Mouse (Mus musculus): ENCODE results near the gene Tom1l2. TPM values are rescaled to one million over a fixed set of nuclear protein-coding genes. Genes with fewer than 3 reads are reported as not detected.

Gene Tom1l2
- polyA plus RNA-seq (2012; rRNA removed; ENCODE audit: low replicate concordance), result 76.2 and 125 TPM in 2 replicates

DNA sequence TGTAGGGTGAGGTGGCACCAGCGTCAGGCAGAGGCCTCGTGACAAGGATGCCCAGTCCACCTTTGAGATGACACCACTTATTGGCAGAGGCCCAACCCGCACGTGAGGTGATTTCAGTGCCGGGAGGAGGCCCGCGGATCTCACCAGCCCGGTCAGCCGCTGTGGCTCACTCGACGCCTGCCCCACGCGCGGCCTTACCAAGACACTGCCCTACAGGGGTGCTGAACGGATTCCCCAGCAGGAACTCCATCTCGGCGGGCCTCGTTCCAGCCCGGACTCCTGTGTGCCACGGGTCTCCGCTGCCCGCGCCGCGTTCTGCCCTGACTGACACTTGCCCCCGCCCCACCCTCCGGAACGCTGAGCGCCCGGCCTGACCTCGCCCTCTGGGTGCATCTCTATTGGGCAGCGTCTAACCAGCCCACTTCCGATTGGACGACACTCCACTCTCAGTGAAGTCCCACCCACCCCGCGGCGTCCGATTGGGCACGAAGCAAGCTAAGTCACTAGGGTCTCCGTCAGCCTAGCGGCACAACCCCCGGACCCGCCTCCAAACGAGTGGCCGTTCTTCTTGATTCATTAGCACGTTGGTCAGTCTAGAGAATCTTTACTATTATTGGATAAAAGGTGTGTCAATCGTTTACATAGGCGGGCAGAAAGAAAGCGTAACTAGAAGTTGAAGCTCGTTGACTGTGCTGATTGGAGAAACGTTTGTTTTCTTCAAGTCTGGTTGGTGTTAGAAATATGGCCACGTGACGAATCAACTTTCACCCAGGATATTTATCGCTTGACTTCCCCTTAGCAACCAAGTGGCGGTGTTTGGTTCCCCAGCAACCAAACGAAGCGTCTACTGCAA is at the start of gene Tom1l2, which contains the start of gene Drc3:
Tom1l2 (minus strand) TSS at position 347 of the 853 bp plus-strand sequence.
Drc3 (plus strand) TSS at position 771 of the 853 bp plus-strand sequence.

DNA sequence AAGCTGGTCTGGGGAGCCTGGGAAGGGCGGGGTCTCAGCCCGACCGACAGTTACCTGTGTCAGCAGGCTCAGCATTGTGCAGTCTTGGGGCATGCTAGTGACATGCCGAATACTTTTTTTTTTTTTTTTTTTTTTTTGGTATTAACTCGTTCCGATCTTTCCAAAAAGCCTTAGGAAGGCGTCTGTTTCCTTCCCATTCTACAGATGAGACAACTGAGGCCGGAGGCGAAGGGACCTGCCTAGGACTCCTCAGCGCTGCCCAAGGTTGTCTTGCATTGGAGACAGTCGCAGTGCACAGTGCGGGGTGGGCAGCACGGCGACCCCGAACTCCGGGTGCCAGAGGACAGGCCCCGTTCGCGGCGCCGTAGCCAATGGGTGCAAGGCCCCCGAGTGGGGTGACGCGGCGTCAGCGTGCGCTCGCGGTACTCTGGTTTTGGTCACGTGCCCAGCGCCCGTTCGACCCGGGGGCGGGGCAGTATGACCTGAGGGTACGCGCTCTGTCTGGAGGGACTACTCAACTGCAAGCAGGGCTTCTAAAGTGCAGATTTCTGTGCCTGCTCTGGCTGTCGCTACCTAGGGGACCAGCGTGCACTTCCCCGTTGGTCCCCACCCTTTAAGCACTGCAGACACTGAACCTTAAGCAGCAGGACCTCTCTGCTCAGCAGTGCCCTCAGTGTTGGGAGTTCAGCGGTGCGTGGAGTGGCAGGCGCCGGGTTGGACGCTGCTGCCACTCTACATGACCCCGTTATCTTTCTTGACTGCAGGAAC is 130.1 kb downstream of the Tom1l2 start, which contains the start of gene Srebf1:
Srebf1 (minus strand) TSS at position 113 of the 768 bp plus-strand sequence.

Other genes with a start within 250 kb of the Tom1l2 start
- 25.8 and 29.1 TPM in 2 replicates for gene Rai1, start 247.9 kb downstream of the Tom1l2 start, polyA plus RNA-seq (2012; rRNA removed; ENCODE audit: low replicate concordance)
- 138 and 192 TPM in 2 replicates for gene Srebf1, start 130.3 kb downstream of the Tom1l2 start, polyA plus RNA-seq (2012; rRNA removed; ENCODE audit: low replicate concordance)
- gene Drc3, start 424 bp upstream of the Tom1l2 start, polyA plus RNA-seq (2012; rRNA removed; ENCODE audit: low replicate concordance), result 0.51 and 0.81 TPM in 2 replicates
- 12.4 and 12.7 TPM in 2 replicates for gene Gid4, start 64.2 kb upstream of the Tom1l2 start, polyA plus RNA-seq (2012; rRNA removed; ENCODE audit: low replicate concordance)
- gene Atpaf2, start 65.6 kb upstream of the Tom1l2 start, polyA plus RNA-seq (2012; rRNA removed; ENCODE audit: low replicate concordance), result 24.9 and 26.5 TPM in 2 replicates
- gene Drg2, start 101.7 kb upstream of the Tom1l2 start, polyA plus RNA-seq (2012; rRNA removed; ENCODE audit: low replicate concordance), result 31.1 and 32.6 TPM in 2 replicates
- 0.08 and 0.09 TPM in 2 replicates for gene Myo15, start 116.4 kb upstream of the Tom1l2 start, polyA plus RNA-seq (2012; rRNA removed; ENCODE audit: low replicate concordance)
- 14.9 and 15.8 TPM in 2 replicates for gene Alkbh5, start 183.5 kb upstream of the Tom1l2 start, polyA plus RNA-seq (2012; rRNA removed; ENCODE audit: low replicate concordance)

All from duodenum, adult 2 months (tissue).